In the genomic region with DNA sequence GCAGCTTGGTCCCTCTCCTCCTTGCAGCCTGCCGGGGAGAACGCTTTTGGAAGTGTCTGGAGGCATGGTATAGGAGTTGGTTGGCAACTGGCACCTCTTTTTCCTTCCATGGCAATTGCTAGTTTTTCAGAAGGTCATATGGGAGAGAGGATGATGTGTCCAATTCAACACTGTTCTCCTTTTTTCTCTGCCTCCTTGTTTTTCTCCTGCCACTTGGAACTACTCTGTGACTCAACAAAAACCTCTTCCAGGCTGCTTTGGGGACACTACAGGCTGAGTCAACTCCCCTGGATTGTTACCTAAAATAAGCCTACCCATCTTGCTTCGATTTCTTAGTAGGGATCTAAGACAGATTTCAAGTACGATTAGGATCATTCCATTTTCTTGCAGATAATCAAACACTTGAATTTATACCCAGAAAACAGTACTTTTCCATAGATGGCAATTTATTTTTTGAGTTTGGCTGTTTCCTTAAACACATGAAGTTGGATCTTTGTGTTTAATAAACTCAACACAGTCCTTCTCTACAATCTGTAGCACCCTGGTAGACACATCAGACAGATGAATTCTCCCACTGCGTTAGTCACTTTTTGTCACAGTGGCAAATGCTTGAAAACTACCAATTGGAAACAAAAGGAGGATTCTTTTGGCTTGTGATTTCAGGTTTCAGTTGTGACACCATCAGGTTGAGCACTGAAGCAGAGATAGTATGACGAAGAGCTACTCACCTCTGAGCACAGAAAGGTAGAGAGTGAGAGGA, we compare ENCODE assay signal across 20 mouse cellular contexts.
DNase-seq lines count a peak whose midpoint lies in the region; TF ChIP-seq lines count a peak whose summit lies in the region.
"Had no signal": no experiment of that assay in that cellular context is flagged by ENCODE, and none has a peak within 500 bp of the region (broad histone marks: within the 10 kb centered on the region; RNA-seq: fewer than 3 reads in every experiment).

No protein-coding gene starts in this region.

- no peaks in the 10 kb centered on the region for H3K27me3 ChIP-seq in heart, embryonic 10.5 days (ENCODE audit: insufficient read depth, poor library complexity, severe bottlenecking)
- H3K27me3 ChIP-seq: embryonic facial prominence, embryonic 12.5 days; embryonic facial prominence, embryonic 15.5 days; hindbrain, embryonic 12.5 days; hindbrain, embryonic 15.5 days had no signal

- TF ChIP-seq POLR2A in cortical plate, adult 2 months (IDR thresholded peaks at IDR 0.05; ENCODE audit: extremely low read depth, insufficient read depth, low read length): no peak

- H3K4me1 ChIP-seq in cortical plate, adult 2 months (ENCODE audit: control insufficient read depth, insufficient read depth, low read length): peaks cover 4% of the 10 kb centered on the region
- no peaks in the 10 kb centered on the region for H3K4me1 ChIP-seq in heart, embryonic 10.5 days
- H3K4me1 ChIP-seq: embryonic facial prominence, embryonic 12.5 days; embryonic facial prominence, embryonic 15.5 days; hindbrain, embryonic 12.5 days; hindbrain, embryonic 15.5 days had no signal

- H3K36me3 ChIP-seq in heart, embryonic 10.5 days: no peaks in the 10 kb centered on the region
- H3K36me3 ChIP-seq: embryonic facial prominence, embryonic 12.5 days; embryonic facial prominence, embryonic 15.5 days; hindbrain, embryonic 12.5 days; hindbrain, embryonic 15.5 days had no signal

- peak overlapping the region; percentile 79 for H3K27ac ChIP-seq in left cerebral cortex, adult 2 months
- peak overlapping the region; percentile 77 for H3K27ac ChIP-seq in cortical plate, adult 2 months (ENCODE audit: insufficient read depth, low read length)
- H3K27ac ChIP-seq in heart, embryonic 10.5 days: no peak overlapping the region
- H3K27ac ChIP-seq: embryonic facial prominence, embryonic 12.5 days; embryonic facial prominence, embryonic 15.5 days; heart, adult 2 months; hindbrain, embryonic 12.5 days; hindbrain, embryonic 15.5 days had no signal

- no peak overlapping the region for H3K4me3 ChIP-seq in left cerebral cortex, adult 2 months
- no peak overlapping the region for H3K4me3 ChIP-seq in cortical plate, adult 2 months (ENCODE audit: insufficient read depth, low read length)
- H3K4me3 ChIP-seq in heart, embryonic 10.5 days: no peak overlapping the region
- H3K4me3 ChIP-seq: embryonic facial prominence, embryonic 12.5 days; embryonic facial prominence, embryonic 15.5 days; heart, adult 2 months; hindbrain, embryonic 12.5 days; hindbrain, embryonic 15.5 days had no signal

- H3K9me3 ChIP-seq in heart, embryonic 10.5 days: no peaks in the 10 kb centered on the region
- H3K9me3 ChIP-seq: embryonic facial prominence, embryonic 12.5 days; embryonic facial prominence, embryonic 15.5 days; hindbrain, embryonic 12.5 days; hindbrain, embryonic 15.5 days had no signal

- DNase-seq in left cerebral cortex, adult 2 months (ENCODE audit: extremely low spot score in 1 of 2, low spot score in 2 of 2): peak in 1 of 2 experiments; percentile 16
- DNase-seq in left cerebral cortex, postnatal 4 days: no peak
- peak; percentile 11 to 17 for DNase-seq in right cerebral cortex, adult 2 months (ENCODE audit: low spot score in 2 of 2)
- no peak for DNase-seq in right cerebral cortex, postnatal 14 days
- peak; percentile 39 for DNase-seq in telencephalon, adult 2 months (ENCODE audit: low read depth, low spot score)
- no peak for DNase-seq in heart, embryonic 10.5 days (ENCODE audit: low spot score)
- DNase-seq: adrenal gland, adult 2 months; adrenal gland, postnatal 14 days; cerebellum, adult 11-12 months; cerebellum, adult 8-10 months; cerebellum, postnatal 10 days; forebrain, postnatal 0 days; gastrocnemius, postnatal 10 days; gastrocnemius, postnatal 36 days; heart, adult 2 months had no signal

- TF ChIP-seq CTCF in left cerebral cortex, adult 2 months (IDR thresholded peaks at IDR 0.05): no peak
- TF ChIP-seq CTCF in cortical plate, adult 2 months (IDR thresholded peaks at IDR 0.05; ENCODE audit: extremely low read depth, insufficient read depth, low read length): no peak

- intact Hi-C loops in left cerebral cortex, adult 2 months (cut with DNase I): no loop called here
- intact Hi-C loops in left cerebral cortex, postnatal 4 days (cut with DNase I): no loop called here

- 86% methylated on average over 6 of the region's 6 CpGs for WGBS in heart, embryonic 10.5 days

Comparison
In these comparisons a context has a peak if more than half of its experiments do, and no peak if none do; other contexts are left out.
1. DNase-seq: peak in right cerebral cortex, adult 2 months (2 of 2) and telencephalon, adult 2 months (single experiment); none in left cerebral cortex, postnatal 4 days (single experiment), right cerebral cortex, postnatal 14 days (single experiment) and heart, embryonic 10.5 days (single experiment).